Mouse (Mus musculus) megakaryocyte, embryonic 14.5 days (primary cell): ENCODE measurements around the gene 3425401B19Rik.

ENCODE experiments used
- FLI1 ChIP-seq: IDR thresholded peaks from 2 replicates; pipeline ENCODE4 v1.6.1; 2012; ENCODE audit warnings: low read length, inconsistent platforms, mixed read lengths
- GATA1 ChIP-seq: IDR thresholded peaks from 3 replicates; pipeline ENCODE4 v1.6.1; 2012; ENCODE audit warnings: mixed read lengths, low read length, inconsistent platforms, borderline replicate concordance

DNA sequence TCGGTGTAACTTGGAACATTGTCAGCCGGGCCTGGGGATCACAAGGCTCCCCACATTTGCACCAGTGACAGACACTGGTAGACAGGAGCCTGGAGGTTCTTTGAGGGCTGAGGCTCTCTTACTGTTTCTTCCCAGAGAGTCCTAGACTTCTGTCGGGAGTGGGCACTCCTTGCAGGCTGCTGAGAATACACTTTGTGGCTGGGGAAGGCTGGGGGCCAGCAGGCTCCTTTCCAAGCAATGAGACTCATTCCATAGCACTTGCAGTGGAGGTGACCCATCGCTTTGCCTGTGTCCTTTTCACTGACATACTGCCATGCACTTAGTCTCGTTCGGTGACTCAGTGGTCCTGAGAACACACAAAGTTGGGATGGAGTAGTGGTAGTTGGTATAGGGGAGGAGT is 30.0 kb upstream of the 3425401B19Rik start:
- TF ChIP-seq GATA1 (no peak), FLI1 (no peak)
